Mouse (Mus musculus): Measurements from ENCODE around the gene Wdfy4.

Wdfy4 gene

GRCm38 (mm10) chr14:32970700-32971099 is 214.6 kb downstream of the Wdfy4 start:
- DNase-seq (ENCODE audit: low spot score): no peak

GRCm38 (mm10) chr14:32964742-32965141 is 220.6 kb downstream of the Wdfy4 start:
- no peak for DNase-seq (ENCODE audit: low spot score)

- DNase-seq (ENCODE audit: low spot score): no peak
Observed at GRCm38 (mm10) chr14:32960481-32960880, 224.8 kb downstream of the Wdfy4 start.

- DNase-seq (ENCODE audit: low spot score): no peak
Observed at GRCm38 (mm10) chr14:32958671-32959070, 226.6 kb downstream of the Wdfy4 start.

- no peak for DNase-seq (ENCODE audit: low spot score)
Observed at GRCm38 (mm10) chr14:32956486-32956885, 228.8 kb downstream of the Wdfy4 start.

- DNase-seq (ENCODE audit: low spot score): no peak
Observed at GRCm38 (mm10) chr14:32950312-32951301, 234.7 kb downstream of the Wdfy4 start.

GRCm38 (mm10) chr14:32947512-32947911 is 237.8 kb downstream of the Wdfy4 start:
- DNase-seq (ENCODE audit: low spot score): no peak

GRCm38 (mm10) chr14:32939217-32939616 is 246.1 kb downstream of the Wdfy4 start:
- DNase-seq (ENCODE audit: low spot score): no peak

- DNase-seq (ENCODE audit: low spot score): no peak
Observed at GRCm38 (mm10) chr14:32934064-32934463, 251.2 kb downstream of the Wdfy4 start.

GRCm38 (mm10) chr14:32932220-32932619 is 253.1 kb downstream of the Wdfy4 start:
- DNase-seq (ENCODE audit: low spot score): no peak

- no peak for DNase-seq (ENCODE audit: low spot score)
Observed at GRCm38 (mm10) chr14:32931709-32932108, 253.6 kb downstream of the Wdfy4 start.

GRCm38 (mm10) chr14:32923871-32924270 is 261.4 kb downstream of the Wdfy4 start:
- DNase-seq (ENCODE audit: low spot score): no peak

GRCm38 (mm10) chr14:32917919-32918318 is 267.4 kb downstream of the Wdfy4 start:
- no peak for DNase-seq (ENCODE audit: low spot score)

- no peak for DNase-seq (ENCODE audit: low spot score)
Observed at GRCm38 (mm10) chr14:32915360-32915759, 269.9 kb downstream of the Wdfy4 start.

GRCm38 (mm10) chr14:32911187-32911586 is 274.1 kb downstream of the Wdfy4 start:
- no peak for DNase-seq (ENCODE audit: low spot score)
